Mouse (Mus musculus) lung, postnatal 0 days (tissue): ENCODE measurements around the gene Pkdcc.

Experiments
- CTCF ChIP-seq: IDR thresholded peaks from 2 replicates; pipeline ENCODE4 v1.5.1; 2016; ENCODE audit warnings: antibody characterized with exemption, mild to moderate bottlenecking
- EP300 ChIP-seq: IDR thresholded peaks from 2 replicates; pipeline ENCODE4 v1.6.1; 2016; ENCODE audit warnings: antibody characterized with exemption, mild to moderate bottlenecking, control low read depth

DNA sequence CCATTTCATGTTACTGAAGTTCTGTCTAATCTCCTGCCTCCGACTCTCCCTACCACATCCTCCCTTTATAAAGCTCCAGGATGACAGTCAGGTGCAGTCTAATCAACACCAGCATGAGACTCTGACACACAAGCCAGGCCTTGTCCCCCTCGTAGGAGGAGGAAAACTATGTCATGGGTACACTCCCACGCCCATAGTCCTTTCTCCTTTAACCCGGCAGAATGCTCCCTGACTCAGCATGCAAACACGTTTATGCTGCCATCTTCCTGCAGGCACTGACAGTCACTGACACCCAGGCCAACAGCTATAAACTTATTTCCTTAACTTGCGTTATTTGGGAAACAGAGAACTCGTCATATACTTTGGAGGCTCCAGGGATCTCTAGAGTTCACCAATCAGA, 33.5 kb upstream of the Pkdcc start:
- TF ChIP-seq EP300 (no peak), CTCF (no peak)
